Comparison of ENCODE assay signal across 8 mouse cellular contexts in the genomic region with DNA sequence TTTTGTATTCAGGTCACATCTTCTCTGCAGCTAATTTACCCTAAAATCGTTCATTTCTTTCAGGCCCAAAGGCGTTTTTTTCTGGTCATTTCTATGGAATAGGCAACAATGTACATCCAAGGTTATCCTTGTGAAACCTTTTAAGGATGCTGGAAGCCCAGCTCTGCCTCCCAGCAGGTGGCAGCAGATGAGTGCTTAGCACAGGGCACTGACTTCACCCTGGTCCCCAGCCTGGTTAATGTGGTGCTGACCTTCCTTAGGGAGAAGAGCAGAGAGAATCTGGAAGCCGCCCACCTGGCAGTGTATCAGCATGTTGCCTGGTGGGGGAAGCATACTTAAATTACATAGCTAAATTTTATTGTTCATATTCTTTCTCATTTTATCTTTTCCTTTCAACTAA. TPM values are rescaled to one million over a fixed set of nuclear protein-coding genes. Genes with fewer than 3 reads are reported as not detected.
DNase-seq lines count a peak whose midpoint lies in the region; ATAC-seq and TF ChIP-seq lines count a peak whose summit lies in the region.

No protein-coding gene starts in this region.

- peaks cover 12% of the 10 kb centered on the region for H3K4me1 ChIP-seq in midbrain, embryonic 11.5 days (ENCODE audit: control insufficient read depth, insufficient read depth, low read length)
- H3K4me1 ChIP-seq in midbrain, embryonic 15.5 days: peaks cover 17% of the 10 kb centered on the region
- H3K4me1 ChIP-seq in bone marrow macrophage, adult 2 months (ENCODE audit: control insufficient read depth, insufficient read depth, low read length): peaks cover 10% of the 10 kb centered on the region
- peaks cover 12% of the 10 kb centered on the region; the same call in 1 of the 2 replicates for H3K4me1 ChIP-seq in lung, embryonic 14.5 days (ENCODE audit: insufficient read depth)
- H3K4me1 ChIP-seq in forebrain, embryonic 16.5 days (replicated peaks; ENCODE audit: control insufficient read depth, insufficient read depth, low read length): peaks cover 17% of the 10 kb centered on the region

- ATAC-seq in midbrain, embryonic 11.5 days (ENCODE audit: low FRiP score): no peak
- no peak for ATAC-seq in midbrain, embryonic 15.5 days (replicated peaks)
- ATAC-seq in lung, embryonic 14.5 days (ENCODE audit: insufficient read depth): no peak
- no peak for ATAC-seq in forebrain, embryonic 16.5 days

- H3K9me3 ChIP-seq in midbrain, embryonic 11.5 days (ENCODE audit: control insufficient read depth, low read length): no peaks in the 10 kb centered on the region
- H3K9me3 ChIP-seq in midbrain, embryonic 15.5 days: no peaks in the 10 kb centered on the region
- no peaks in the 10 kb centered on the region for H3K9me3 ChIP-seq in lung, embryonic 14.5 days (ENCODE audit: low read depth, low read length)
- no peaks in the 10 kb centered on the region for H3K9me3 ChIP-seq in forebrain, embryonic 16.5 days (ENCODE audit: control insufficient read depth, low read length)

- no peaks in the 10 kb centered on the region for H3K27me3 ChIP-seq in midbrain, embryonic 11.5 days (ENCODE audit: control insufficient read depth, insufficient read depth, low read length)
- no peaks in the 10 kb centered on the region for H3K27me3 ChIP-seq in midbrain, embryonic 15.5 days (replicated peaks)
- H3K27me3 ChIP-seq in lung, embryonic 14.5 days (ENCODE audit: insufficient read depth, low read length): no peaks in the 10 kb centered on the region
- H3K27me3 ChIP-seq in forebrain, embryonic 16.5 days (replicated peaks; ENCODE audit: control insufficient read depth, insufficient read depth, low read length): no peaks in the 10 kb centered on the region

- H3K9ac ChIP-seq in midbrain, embryonic 11.5 days (ENCODE audit: low read length): no peak overlapping the region
- no peak overlapping the region for H3K9ac ChIP-seq in midbrain, embryonic 15.5 days
- H3K9ac ChIP-seq in lung, embryonic 14.5 days: no peak overlapping the region
- H3K9ac ChIP-seq in forebrain, embryonic 16.5 days (replicated peaks; ENCODE audit: low read depth, low read length): no peak overlapping the region

- TF ChIP-seq POLR2A in bone marrow macrophage, adult 2 months (IDR thresholded peaks at IDR 0.05; ENCODE audit: borderline replicate concordance, low read depth, low read length): no peak

- no peaks in the 10 kb centered on the region for H3K36me3 ChIP-seq in midbrain, embryonic 11.5 days (ENCODE audit: control insufficient read depth, insufficient read depth, low read length)
- no peaks in the 10 kb centered on the region for H3K36me3 ChIP-seq in midbrain, embryonic 15.5 days (replicated peaks)
- H3K36me3 ChIP-seq in lung, embryonic 14.5 days (ENCODE audit: insufficient read depth): no peaks in the 10 kb centered on the region
- no peaks in the 10 kb centered on the region for H3K36me3 ChIP-seq in forebrain, embryonic 16.5 days (ENCODE audit: control insufficient read depth, insufficient read depth)

- no peak overlapping the region for H3K4me3 ChIP-seq in midbrain, embryonic 11.5 days (ENCODE audit: low read depth, low read length)
- no peak overlapping the region for H3K4me3 ChIP-seq in midbrain, embryonic 15.5 days
- H3K4me3 ChIP-seq in bone marrow macrophage, adult 2 months (ENCODE audit: insufficient read depth, low read length): no peak overlapping the region
- H3K4me3 ChIP-seq in lung, embryonic 14.5 days (ENCODE audit: low read depth, low read length): no peak overlapping the region
- no peak overlapping the region for H3K4me3 ChIP-seq in forebrain, embryonic 16.5 days (replicated peaks; ENCODE audit: low read length)

- H3K27ac ChIP-seq in midbrain, embryonic 11.5 days (ENCODE audit: low read depth, low read length): no peak overlapping the region
- no peak overlapping the region for H3K27ac ChIP-seq in midbrain, embryonic 15.5 days
- no peak overlapping the region for H3K27ac ChIP-seq in bone marrow macrophage, adult 2 months (ENCODE audit: insufficient read depth, low read depth, low read length)
- H3K27ac ChIP-seq in lung, embryonic 14.5 days (ENCODE audit: low read depth): no peak overlapping the region
- no peak overlapping the region for H3K27ac ChIP-seq in forebrain, embryonic 16.5 days (ENCODE audit: low read length)

- peak; percentile 89 for DNase-seq in midbrain, embryonic 11.5 days (ENCODE audit: low spot score, missing footprints)
- peak; percentile 52 to 66 for DNase-seq in frontal cortex, postnatal 25 days (ENCODE audit: low spot score in 2 of 2)
- DNase-seq in kidney, postnatal 4 days: peak; percentile 87 to 90
- peak; percentile 87 for DNase-seq in lung, embryonic 14.5 days
- peak; percentile 48 for DNase-seq in skeletal muscle tissue, adult 2 months (ENCODE audit: low read depth, low spot score)

- no peak overlapping the region for H3K4me2 ChIP-seq in midbrain, embryonic 11.5 days
- no peak overlapping the region for H3K4me2 ChIP-seq in midbrain, embryonic 15.5 days
- H3K4me2 ChIP-seq in lung, embryonic 14.5 days: no peak overlapping the region
- no peak overlapping the region for H3K4me2 ChIP-seq in forebrain, embryonic 16.5 days (ENCODE audit: low read length)

- 54% methylated on average over 3 of the region's 3 CpGs for WGBS in midbrain, embryonic 11.5 days
- 32% methylated on average over 3 of the region's 3 CpGs for WGBS in midbrain, embryonic 15.5 days
- WGBS in lung, embryonic 14.5 days: 31% methylated on average over 3 of the region's 3 CpGs
- 13% methylated on average over 3 of the region's 3 CpGs for WGBS in forebrain, embryonic 16.5 days

- peak; percentile 81 for TF ChIP-seq CTCF in bone marrow macrophage, adult 2 months (IDR thresholded peaks at IDR 0.05; ENCODE audit: low read depth, low read length)
- peak; percentile 90 for TF ChIP-seq CTCF in lung, embryonic 14.5 days (IDR thresholded peaks at IDR 0.05; ENCODE audit: low read depth)

RNA-seq across cellular contexts. Expression of a gene that starts 3.0 kb away (rescaled TPM):
- polyA plus RNA-seq in midbrain, embryonic 11.5 days (2014; fragmentation: Nextera tagmentation; extraction: Ambion mirVana): 10.1 and 10.4 TPM in 2 replicates
- polyA plus RNA-seq in midbrain, embryonic 15.5 days (2015; fragmentation: Nextera tagmentation; extraction: Ambion mirVana): 19.9 and 20.3 TPM in 2 replicates
- 6.8 and 8.7 TPM in 2 replicates for polyA plus RNA-seq in bone marrow macrophage, adult 2 months (2012; ENCODE audit: insufficient read depth, insufficient read length, missing spikeins)
- 9.5 and 9.9 TPM in 2 replicates for polyA plus RNA-seq in lung, embryonic 14.5 days (2014; fragmentation: Nextera tagmentation; extraction: Ambion mirVana)
- 27.3 and 27.9 TPM in 2 replicates for polyA plus RNA-seq in forebrain, embryonic 16.5 days (2015; fragmentation: Nextera tagmentation; extraction: Ambion mirVana)

RNA-seq across cellular contexts. Expression of a gene that starts 49.4 kb away (rescaled TPM):
- not detected in 2 replicates for polyA plus RNA-seq in midbrain, embryonic 11.5 days (2014; fragmentation: Nextera tagmentation; extraction: Ambion mirVana)
- not detected in 2 replicates for polyA plus RNA-seq in midbrain, embryonic 15.5 days (2015; fragmentation: Nextera tagmentation; extraction: Ambion mirVana)
- not detected in 2 replicates for polyA plus RNA-seq in bone marrow macrophage, adult 2 months (2012; ENCODE audit: insufficient read depth, insufficient read length, missing spikeins)
- polyA plus RNA-seq in lung, embryonic 14.5 days (2014; fragmentation: Nextera tagmentation; extraction: Ambion mirVana): not detected in 2 replicates
- not detected in 2 replicates for polyA plus RNA-seq in forebrain, embryonic 16.5 days (2015; fragmentation: Nextera tagmentation; extraction: Ambion mirVana)
